In the genomic region with DNA sequence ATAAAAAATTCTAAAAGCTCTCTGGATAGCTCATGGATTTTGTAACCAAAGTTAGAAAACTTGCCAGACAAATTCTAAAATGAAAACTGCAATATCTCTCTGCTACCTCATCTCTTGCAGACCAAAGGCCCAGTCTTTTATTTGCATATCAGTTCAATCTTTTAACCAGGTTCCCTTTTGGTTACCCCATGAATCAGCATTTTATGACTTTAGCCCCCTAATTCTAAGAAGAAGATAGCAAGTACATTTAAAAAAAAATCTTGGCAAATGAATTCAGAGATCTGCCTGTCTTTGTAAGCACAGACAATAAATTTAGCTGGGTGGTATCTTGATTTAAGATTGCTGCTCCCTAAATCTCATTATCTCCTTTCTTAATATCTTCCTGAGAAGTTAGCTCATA, we compare ENCODE assay signal across 24 mouse cellular contexts. TPM values are rescaled to one million over a fixed set of nuclear protein-coding genes. Genes with fewer than 3 reads are reported as not detected.
DNase-seq lines count a peak whose midpoint lies in the region; ATAC-seq and TF ChIP-seq lines count a peak whose summit lies in the region.
"Had no signal": no experiment of that assay in that cellular context is flagged by ENCODE, and none has a peak within 500 bp of the region (broad histone marks: within the 10 kb centered on the region; RNA-seq: fewer than 3 reads in every experiment).

No protein-coding gene starts in this region.

- H3K4me3 ChIP-seq in MEL (ENCODE audit: control insufficient read depth in 1 of 2, insufficient read depth in 1 of 2, low read depth in 2 of 2, low read length in 2 of 2) = no peak overlapping the region
- no peak overlapping the region for H3K4me3 ChIP-seq in forebrain, embryonic 14.5 days (ENCODE audit: low read depth, low read length)

- no peak for ATAC-seq in forebrain, embryonic 14.5 days
- ATAC-seq: activated CD4-positive, CD25-positive, alpha-beta regulatory T cell, adult 4 months; CD4-positive, CD25-positive, alpha-beta regulatory T cell, adult 4 months; Patski had no signal

- TF ChIP-seq RAD21 in MEL (IDR thresholded peaks at IDR 0.05; ENCODE audit: low read depth, low read length) = no peak

- peak; percentile 36 to 46; a peak in 3 of 4 replicates for TF ChIP-seq EP300 in MEL (IDR thresholded peaks at IDR 0.05; ENCODE audit: low read depth in 1 of 2, low read length in 2 of 2)

- TF ChIP-seq POLR2A in MEL (IDR thresholded peaks at IDR 0.05; ENCODE audit: control insufficient read depth in 1 of 2, insufficient read depth in 1 of 2, low read depth in 1 of 2, low read length in 2 of 2, poor library complexity in 1 of 2) = no peak

- DNase-seq in 416B (ENCODE audit: low read depth) = peak; percentile 51
- DNase-seq in A20 (ENCODE audit: low read depth, low spot score) = peak; percentile 18
- peak; percentile 67 for DNase-seq in MEL (ENCODE audit: low read depth, low spot score)
- no peak for DNase-seq in kidney, adult 9 months
- no peak for DNase-seq in urinary bladder, postnatal 14 days (ENCODE audit: low spot score)
- no peak for DNase-seq in forebrain, embryonic 14.5 days (ENCODE audit: low spot score)
- DNase-seq: adrenal gland, adult 2 months; adrenal gland, adult 8-10 months; adrenal gland, postnatal 10 days; adrenal gland, postnatal 14 days; adrenal gland, postnatal 25 days; adrenal gland, postnatal 36 days; B cell, adult 2 months; cerebellum, adult 11 months; cerebellum, adult 11-12 months; cerebellum, adult 18-20 months; cerebellum, adult 2 months; cerebellum, adult 8-10 months; cerebellum, adult 9-10 months had no signal

- H3K4me2 ChIP-seq in forebrain, embryonic 14.5 days (ENCODE audit: low read length) = no peak overlapping the region

- no peak for TF ChIP-seq CTCF in MEL (IDR thresholded peaks at IDR 0.05 in 2 of 3, conservative IDR thresholded peaks at IDR 0.05 in 1 of 3; ENCODE audit: control insufficient read depth in 1 of 3, insufficient read depth in 1 of 3, low read depth in 2 of 3, low read length in 3 of 3, poor library complexity in 1 of 3, severe bottlenecking in 1 of 3)

- no peak overlapping the region for H3K9ac ChIP-seq in MEL (ENCODE audit: control insufficient read depth, low read depth, low read length, poor library complexity, severe bottlenecking)
- no peak overlapping the region for H3K9ac ChIP-seq in forebrain, embryonic 14.5 days (ENCODE audit: low read length)

- peaks cover 0 to 56% of the 10 kb centered on the region in 2 experiments; a peak in 2 of 4 replicates for H3K36me3 ChIP-seq in MEL (ENCODE audit: control insufficient read depth in 1 of 2, insufficient read depth in 2 of 2, low read length in 2 of 2)
- no peaks in the 10 kb centered on the region for H3K36me3 ChIP-seq in forebrain, embryonic 14.5 days (ENCODE audit: control insufficient read depth, insufficient read depth, low read length)
- H3K36me3 ChIP-seq: G1E had no signal

- H3K79me2 ChIP-seq in MEL (ENCODE audit: control insufficient read depth, insufficient read depth, low read length, poor library complexity) = no peaks in the 10 kb centered on the region

- peaks cover 26 to 37% of the 10 kb centered on the region in 2 experiments for H3K4me1 ChIP-seq in MEL (ENCODE audit: control insufficient read depth in 1 of 2, insufficient read depth in 2 of 2, low read length in 2 of 2)
- H3K4me1 ChIP-seq in forebrain, embryonic 14.5 days (ENCODE audit: control insufficient read depth, insufficient read depth, low read length) = no peaks in the 10 kb centered on the region

- H3K9me3 ChIP-seq in MEL (replicated peaks; ENCODE audit: insufficient read depth, low read length) = no peaks in the 10 kb centered on the region
- no peaks in the 10 kb centered on the region for H3K9me3 ChIP-seq in forebrain, embryonic 14.5 days (replicated peaks; ENCODE audit: control insufficient read depth, low read length)
- H3K9me3 ChIP-seq: G1E had no signal

- no peaks in the 10 kb centered on the region for H3K27me3 ChIP-seq in MEL (ENCODE audit: control insufficient read depth in 1 of 2, insufficient read depth in 2 of 2, low read length in 2 of 2)
- no peaks in the 10 kb centered on the region for H3K27me3 ChIP-seq in forebrain, embryonic 14.5 days (replicated peaks; ENCODE audit: control insufficient read depth, insufficient read depth, low read length)
- H3K27me3 ChIP-seq: CH12.LX, Patski had no signal

- no peak overlapping the region for H3K27ac ChIP-seq in MEL (ENCODE audit: control insufficient read depth, low read depth, low read length)
- H3K27ac ChIP-seq in forebrain, embryonic 14.5 days (ENCODE audit: low read depth, low read length) = no peak overlapping the region

TF ChIP-seq in MEL, 35 proteins besides CTCF, POLR2A, EP300 and RAD21:
- no peak for TF ChIP-seq CHD1 (IDR thresholded peaks at IDR 0.05; ENCODE audit: low read depth, low read length)
- TF ChIP-seq GABPA (IDR thresholded peaks at IDR 0.05; ENCODE audit: low read depth, low read length) = peak; percentile 79
- TF ChIP-seq MEF2A (IDR thresholded peaks at IDR 0.05; ENCODE audit: extremely low read depth, insufficient replicate concordance, low read depth, low read length, poor library complexity, severe bottlenecking) = no peak
- peak; percentile 81 for TF ChIP-seq MAFK (IDR thresholded peaks at IDR 0.05; ENCODE audit: borderline replicate concordance, low read depth, low read length)
- TF ChIP-seq ZKSCAN1 (IDR thresholded peaks at IDR 0.05; ENCODE audit: low read depth, low read length) = no peak
- TF ChIP-seq NRF1 (IDR thresholded peaks at IDR 0.05; ENCODE audit: insufficient read depth, low read depth, low read length, poor library complexity, severe bottlenecking) = no peak
- 0 out of 2 replicates have a peak, but pooled peaks have one; percentile 21 for TF ChIP-seq MAZ (IDR thresholded peaks at IDR 0.05; ENCODE audit: low read depth, low read length)
- TF ChIP-seq ELF1 (IDR thresholded peaks at IDR 0.05; ENCODE audit: low read depth, low read length) = no peak
- TF ChIP-seq POLR2AphosphoS2 (IDR thresholded peaks at IDR 0.05; ENCODE audit: low read length) = no peak
- peak; percentile 43; the same call in 1 of the 2 replicates for TF ChIP-seq HCFC1 (IDR thresholded peaks at IDR 0.05; ENCODE audit: low read depth, low read length)
- no peak for TF ChIP-seq POLR2AphosphoS5 (IDR thresholded peaks at IDR 0.05; ENCODE audit: borderline replicate concordance, low read depth, low read length)
- TF ChIP-seq KAT2A (conservative IDR thresholded peaks at IDR 0.05; ENCODE audit: low read depth, low read length) = no peak
- no peak for TF ChIP-seq CHD2 (IDR thresholded peaks at IDR 0.05; ENCODE audit: low read length)
- no peak for TF ChIP-seq NELFE (IDR thresholded peaks at IDR 0.05; ENCODE audit: low read depth, low read length)
- no peak for TF ChIP-seq MYB (IDR thresholded peaks at IDR 0.05; ENCODE audit: low read depth, low read length)
- TF ChIP-seq MXI1 (IDR thresholded peaks at IDR 0.05; ENCODE audit: low read depth, low read length) = no peak; the same call in 1 of the 2 replicates
- no peak for TF ChIP-seq UBTF (IDR thresholded peaks at IDR 0.05; ENCODE audit: borderline replicate concordance, insufficient read depth, low read depth, low read length)
- peak; percentile 51; the same call in 1 of the 2 replicates for TF ChIP-seq SIN3A (IDR thresholded peaks at IDR 0.05; ENCODE audit: low read length)
- TF ChIP-seq MYC (IDR thresholded peaks at IDR 0.05; ENCODE audit: low read depth, low read length) = no peak
- no peak for TF ChIP-seq ZC3H11A (IDR thresholded peaks at IDR 0.05; ENCODE audit: low read depth, low read length)
- TF ChIP-seq RCOR1 (IDR thresholded peaks at IDR 0.05; ENCODE audit: low read depth, low read length) = peak; percentile 87; the same call in 1 of the 2 replicates
- TF ChIP-seq JUND (IDR thresholded peaks at IDR 0.05; ENCODE audit: low read depth, low read length) = no peak
- no peak for TF ChIP-seq MAX (IDR thresholded peaks at IDR 0.05; ENCODE audit: low read length)
- no peak for TF ChIP-seq ZMIZ1 (IDR thresholded peaks at IDR 0.05; ENCODE audit: low read depth, low read length)
- no peak for TF ChIP-seq TCF12 (IDR thresholded peaks at IDR 0.05; ENCODE audit: low read depth, low read length)
- peak; percentile 73 for TF ChIP-seq GATA1 (IDR thresholded peaks at IDR 0.05; ENCODE audit: low read depth, low read length)
- no peak for TF ChIP-seq TAL1 (IDR thresholded peaks at IDR 0.05; ENCODE audit: low read length)
- peak; percentile 87 for TF ChIP-seq ZNF384 (IDR thresholded peaks at IDR 0.05; ENCODE audit: low read depth, low read length)
- peak; percentile 69 for TF ChIP-seq ETS1 (IDR thresholded peaks at IDR 0.05; ENCODE audit: low read depth, low read length)
- no peak for TF ChIP-seq E2F4 (IDR thresholded peaks at IDR 0.05; ENCODE audit: borderline replicate concordance, low read depth, low read length)
- no peak for TF ChIP-seq USF2 (IDR thresholded peaks at IDR 0.05; ENCODE audit: borderline replicate concordance in 1 of 2, insufficient read depth in 1 of 2, low read depth in 1 of 2, low read length in 2 of 2)
- TF ChIP-seq SMC3 (IDR thresholded peaks at IDR 0.05; ENCODE audit: low read depth, low read length) = no peak
- no peak for TF ChIP-seq USF1 (IDR thresholded peaks at IDR 0.05; ENCODE audit: low read depth, low read length)
- TF ChIP-seq BHLHE40 (IDR thresholded peaks at IDR 0.05; ENCODE audit: borderline replicate concordance, low read depth, low read length) = 0 out of 2 replicates have a peak, but pooled peaks have one; percentile 11
- no peak for TF ChIP-seq TBP (IDR thresholded peaks at IDR 0.05; ENCODE audit: low read depth, low read length)

RNA-seq across cellular contexts. Expression of a gene that starts 26.7 kb away (rescaled TPM):
- total RNA-seq in MEL (2012; rRNA removed) = 26.4 and 32.8 TPM in 2 replicates
- polyA plus RNA-seq in MEL (2012; ENCODE audit: insufficient read depth in 1 of 2, insufficient read length in 2 of 2, low read depth in 1 of 2, low replicate concordance in 2 of 2, missing spikeins in 1 of 2) = 10 to 100 TPM; 30.2 to 78.6 TPM
- 15.6 and 18.2 TPM in 2 replicates for polyA plus RNA-seq in forebrain, embryonic 14.5 days (2014; fragmentation: Nextera tagmentation; extraction: Ambion mirVana)

Comparison
In these comparisons a context has a peak if more than half of its experiments do, and no peak if none do; other contexts are left out.
1. DNase-seq: peak in 416B (single experiment), A20 (single experiment) and MEL (single experiment); none in kidney, adult 9 months (single experiment), urinary bladder, postnatal 14 days (single experiment) and forebrain, embryonic 14.5 days (single experiment).